Mouse (Mus musculus) midbrain, embryonic 11.5 days (tissue): Measurements from ENCODE around the gene Oas1g. TPM values are rescaled to one million over a fixed set of nuclear protein-coding genes. Genes with fewer than 3 reads are reported as not detected.
"Not testable (repeated sequence)": the region's sequence is repeated elsewhere in the genome, so short reads cannot be mapped to it uniquely, and the experiment has no call there.

Experiments
- ATAC-seq: fragments of 200-750 bp; cut with Nextera tagmentation; 2 replicates; pipeline ENCODE4 v1.8.0; 2017; ENCODE audit warnings: moderate TSS enrichment, moderate library complexity; ENCODE audit not compliant: low FRiP score
- DNase-seq: peaks from one replicate; pipeline ENCODE4 v3.0.0; 2015; ENCODE audit warnings: low spot score; ENCODE audit errors: missing footprints
- H3K27ac ChIP-seq: fragments of 300-500 bp; sonication (generic); 2 replicates; pipeline ENCODE4 v1.5.1; 2014; ENCODE audit warnings: low read depth, low read length
- H3K27me3 ChIP-seq: fragments of 300-500 bp; sonication (generic); 2 replicates; pipeline ENCODE4 v1.6.1; 2014; ENCODE audit warnings: mild to moderate bottlenecking, low read length, moderate library complexity, mixed read lengths; ENCODE audit not compliant: control insufficient read depth, insufficient read depth
- H3K36me3 ChIP-seq: fragments of 300-500 bp; sonication (generic); 2 replicates; pipeline ENCODE4 v1.6.1; 2014; ENCODE audit warnings: mild to moderate bottlenecking, low read length, moderate library complexity, mixed read lengths; ENCODE audit not compliant: control insufficient read depth, insufficient read depth
- H3K4me1 ChIP-seq: fragments of 300-500 bp; sonication (generic); 2 replicates; pipeline ENCODE4 v1.6.1; 2014; ENCODE audit warnings: low read length; ENCODE audit not compliant: control insufficient read depth, insufficient read depth
- H3K4me2 ChIP-seq: fragments of 300-500 bp; sonication (generic); 2 replicates; pipeline ENCODE4 v1.6.1; 2014; ENCODE audit warnings: mild to moderate bottlenecking, moderate library complexity
- H3K4me3 ChIP-seq: fragments of 300-500 bp; sonication (generic); 2 replicates; pipeline ENCODE4 v1.5.1; 2014; ENCODE audit warnings: low read depth, low read length
- H3K9ac ChIP-seq: fragments of 300-500 bp; sonication (generic); 2 replicates; pipeline ENCODE4 v1.6.1; 2014; ENCODE audit warnings: low read length
- H3K9me3 ChIP-seq: fragments of 300-500 bp; sonication (generic); 2 replicates; pipeline ENCODE4 v1.6.1; 2016; ENCODE audit warnings: low read length; ENCODE audit not compliant: control insufficient read depth
- WGBS: fragments of 180-500 bp; shearing (Covaris S2); extraction: QIAGEN DNeasy Blood & Tissue Kit; methylation state at CpG from one replicate; pipeline ENCODE4 v1.1.7; 2014; 5-methylcytosine and 5-hydroxymethylcytosine counted together
- polyA plus RNA-seq: library from polyadenylated mRNA; unstranded; fragments of >200 nt; fragmentation: Nextera tagmentation; extraction: Ambion mirVana; gene quantifications from 2 replicates; pipeline ENCODE4 v1.2.1, GENCODE M21; 2014

The Oas1g gene
- 0.11 TPM in 1 of 2 replicates, not detected in the other for polyA plus RNA-seq

DNA sequence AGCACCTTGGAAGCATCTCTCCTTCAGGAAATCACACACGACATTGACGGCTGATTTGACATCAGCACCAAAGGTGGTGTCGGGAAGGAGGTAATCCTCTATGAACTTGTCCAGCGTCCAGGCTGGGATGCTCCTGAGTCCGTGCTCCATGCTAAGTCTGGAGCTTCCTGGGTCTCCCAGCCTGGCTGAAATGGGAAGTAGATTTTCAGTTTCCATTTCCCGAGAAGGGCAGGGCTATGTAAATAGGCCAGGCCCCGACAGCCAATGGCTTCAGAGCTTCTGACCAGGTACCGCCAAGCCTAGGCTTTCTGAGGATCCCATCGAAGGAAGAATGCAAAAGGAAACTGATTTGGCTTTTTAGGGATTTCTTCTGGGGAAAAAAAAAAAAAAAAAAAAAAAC, at the start of gene Oas1g:
Gene Oas1g (minus strand): TSS at position 201 of the 400 bp plus-strand sequence.
- not testable (repeated sequence) for ATAC-seq, H3K4me3 ChIP-seq, H3K27me3 ChIP-seq, H3K9ac ChIP-seq, H3K4me2 ChIP-seq, H3K36me3 ChIP-seq, H3K9me3 ChIP-seq, H3K27ac ChIP-seq, DNase-seq, H3K4me1 ChIP-seq
- WGBS = 26% methylated on average over 5 of the region's 9 CpGs

DNA sequence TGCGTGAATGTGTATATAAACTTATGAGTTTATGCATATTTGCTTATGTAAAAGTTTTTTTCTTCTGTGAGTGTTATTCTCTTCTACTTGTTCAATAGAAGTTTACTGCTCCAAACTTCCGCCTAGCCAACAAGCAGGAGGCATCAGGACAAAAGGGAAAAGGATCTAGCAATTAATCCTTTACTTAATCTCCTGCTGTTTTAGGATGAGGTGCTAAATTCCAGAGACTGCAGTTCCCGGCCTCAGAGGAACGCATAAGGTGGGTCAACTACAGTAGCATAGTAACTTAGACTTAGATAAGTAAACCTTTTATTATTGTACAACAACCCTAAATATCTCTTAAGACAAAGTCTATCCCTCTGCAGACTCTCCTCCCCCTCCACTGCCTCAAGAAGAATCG, 46.6 kb upstream of the Oas1g start:
- no peak overlapping the region for H3K4me3 ChIP-seq

DNA sequence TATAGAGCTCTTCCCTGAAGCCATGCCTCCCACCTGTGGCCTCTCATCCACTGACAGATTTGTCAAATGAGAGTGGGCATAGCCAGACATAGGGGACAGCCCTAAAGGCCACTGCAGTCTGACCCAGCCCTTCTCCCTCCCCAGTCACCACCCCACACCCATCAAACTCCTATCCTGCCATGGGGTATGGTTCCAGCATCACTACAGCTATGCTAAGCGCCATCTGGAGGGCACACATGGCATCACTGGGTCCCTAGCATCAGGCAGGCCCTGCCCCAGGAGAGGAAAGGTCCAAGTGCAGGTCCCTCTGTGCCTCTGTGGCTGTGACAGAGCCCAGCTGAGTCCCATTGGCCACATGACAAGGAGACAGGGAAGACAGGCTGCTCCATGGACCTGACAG, 39.6 kb upstream of the Oas1g start:
- Histone ChIP-seq H3K27ac (no peak overlapping the region), H3K27me3 (no peaks in the 10 kb centered on the region), H3K4me2 (no peak overlapping the region), H3K4me3 (no peak overlapping the region), H3K36me3 (no peaks in the 10 kb centered on the region), H3K9me3 (no peaks in the 10 kb centered on the region), H3K4me1 (no peaks in the 10 kb centered on the region), H3K9ac (no peak overlapping the region)
- 8% methylated on average over 1 of the region's 1 CpGs for WGBS
- DNase-seq (no peak), ATAC-seq (no peak)

More for the DNA sequence above, 46.6 kb upstream of the Oas1g start:
- Histone ChIP-seq H3K4me2 (no peak overlapping the region), H3K36me3 (no peaks in the 10 kb centered on the region), H3K27ac (no peak overlapping the region), H3K4me1 (no peaks in the 10 kb centered on the region), H3K9me3 (no peaks in the 10 kb centered on the region), H3K27me3 (no peaks in the 10 kb centered on the region), H3K9ac (no peak overlapping the region)
- no peak for DNase-seq
- WGBS = 14% methylated on average over 5 of the region's 5 CpGs
- no peak for ATAC-seq

DNA sequence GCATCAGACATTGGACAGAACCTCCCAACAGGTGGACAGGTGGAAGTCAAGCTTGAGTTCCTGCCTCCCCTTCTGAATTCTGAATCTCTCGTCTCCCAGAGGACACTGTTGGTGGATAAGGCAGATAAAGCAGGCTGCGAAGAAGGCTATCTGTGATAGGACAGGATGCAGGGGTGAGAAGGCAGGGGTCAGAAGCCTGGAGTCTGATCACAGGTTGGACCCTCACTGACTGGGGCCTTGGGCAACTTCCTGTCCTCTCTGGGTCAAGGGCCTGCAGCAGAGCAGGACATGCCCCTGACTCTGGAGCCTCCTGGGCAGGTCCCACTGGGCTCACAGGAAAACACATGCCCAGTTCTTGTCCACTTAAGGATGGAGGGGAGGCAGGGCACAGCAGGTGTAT, 38.9 kb upstream of the Oas1g start:
- not testable (repeated sequence) for H3K4me2 ChIP-seq, H3K27me3 ChIP-seq, H3K36me3 ChIP-seq, DNase-seq, H3K4me3 ChIP-seq, H3K27ac ChIP-seq, H3K9me3 ChIP-seq, H3K4me1 ChIP-seq, H3K9ac ChIP-seq, ATAC-seq
- WGBS = 74% methylated on average over 2 of the region's 2 CpGs

DNA sequence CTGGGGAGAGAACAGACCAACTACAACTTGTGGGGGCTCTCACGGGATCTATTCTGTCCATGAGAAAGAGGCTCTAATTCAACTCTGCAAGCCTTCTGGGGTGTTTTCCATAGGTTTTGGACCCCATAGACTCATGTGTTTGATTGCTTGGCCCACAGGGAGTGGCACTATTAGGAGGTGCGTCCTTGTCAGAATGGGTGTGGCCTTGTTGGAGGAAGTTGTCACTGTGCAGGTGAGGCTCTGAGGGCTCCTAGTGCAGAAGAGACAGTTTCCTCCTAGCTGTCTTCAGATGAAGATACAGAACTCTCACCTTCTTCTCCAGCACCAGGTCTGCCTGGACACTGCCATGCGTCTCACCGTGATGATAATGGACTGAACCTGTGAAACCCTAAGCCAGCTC, 37.1 kb upstream of the Oas1g start:
- not testable (repeated sequence) for H3K4me1 ChIP-seq, ATAC-seq, H3K36me3 ChIP-seq, H3K9me3 ChIP-seq, H3K4me2 ChIP-seq, H3K4me3 ChIP-seq, DNase-seq, H3K27ac ChIP-seq, H3K9ac ChIP-seq, H3K27me3 ChIP-seq
- WGBS = 84% methylated on average over 4 of the region's 4 CpGs

DNA sequence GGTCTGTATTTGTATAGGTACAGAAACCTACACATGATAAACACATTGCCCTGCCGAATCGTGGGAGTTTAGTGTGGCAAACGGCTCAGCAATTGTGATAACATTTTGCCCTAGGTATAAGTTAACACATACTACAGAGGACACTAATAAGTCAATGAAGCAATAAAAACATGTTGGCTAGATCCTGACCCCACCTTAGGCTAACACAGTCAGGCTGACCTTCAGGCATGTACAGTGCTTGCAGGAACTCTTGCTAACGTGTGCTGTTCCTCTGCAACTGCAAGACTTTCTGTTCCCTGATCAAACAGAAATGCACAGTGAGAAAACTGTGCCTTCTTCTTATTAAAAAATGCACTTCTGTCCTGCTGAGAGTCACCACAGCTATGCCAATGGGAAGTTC, 36.6 kb upstream of the Oas1g start:
- ATAC-seq (no peak), DNase-seq (no peak)
- 87% methylated on average over 4 of the region's 4 CpGs for WGBS
- Histone ChIP-seq H3K4me2 (no peak overlapping the region), H3K9me3 (no peaks in the 10 kb centered on the region), H3K27me3 (no peaks in the 10 kb centered on the region), H3K4me1 (no peaks in the 10 kb centered on the region), H3K27ac (no peak overlapping the region), H3K4me3 (no peak overlapping the region), H3K36me3 (no peaks in the 10 kb centered on the region), H3K9ac (no peak overlapping the region)

DNA sequence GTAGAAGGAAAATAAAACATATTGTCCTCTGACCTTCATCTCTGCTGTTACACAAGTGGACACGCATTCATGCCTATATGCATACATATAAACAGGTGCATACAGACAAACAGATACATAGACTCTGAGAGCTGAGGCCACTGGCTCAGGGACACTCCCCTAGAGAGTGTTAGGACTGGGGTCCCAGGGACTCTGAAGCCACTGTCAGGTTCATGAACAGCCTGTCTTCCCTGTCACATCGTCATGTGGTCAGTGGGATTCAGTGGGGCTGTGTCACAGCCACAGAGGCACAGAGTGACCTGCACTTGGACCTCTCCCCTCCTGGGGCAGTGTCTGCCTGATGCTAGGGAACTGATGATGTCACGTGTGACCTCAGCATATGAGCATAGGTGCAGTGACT, 32.9 kb upstream of the Oas1g start:
- Histone ChIP-seq H3K36me3 (no peaks in the 10 kb centered on the region), H3K4me1 (no peaks in the 10 kb centered on the region), H3K4me2 (no peak overlapping the region), H3K9ac (no peak overlapping the region), H3K27me3 (no peaks in the 10 kb centered on the region), H3K4me3 (no peak overlapping the region), H3K9me3 (no peaks in the 10 kb centered on the region), H3K27ac (no peak overlapping the region)
- ATAC-seq (no peak), DNase-seq (no peak)
- WGBS = 79% methylated on average over 3 of the region's 3 CpGs

DNA sequence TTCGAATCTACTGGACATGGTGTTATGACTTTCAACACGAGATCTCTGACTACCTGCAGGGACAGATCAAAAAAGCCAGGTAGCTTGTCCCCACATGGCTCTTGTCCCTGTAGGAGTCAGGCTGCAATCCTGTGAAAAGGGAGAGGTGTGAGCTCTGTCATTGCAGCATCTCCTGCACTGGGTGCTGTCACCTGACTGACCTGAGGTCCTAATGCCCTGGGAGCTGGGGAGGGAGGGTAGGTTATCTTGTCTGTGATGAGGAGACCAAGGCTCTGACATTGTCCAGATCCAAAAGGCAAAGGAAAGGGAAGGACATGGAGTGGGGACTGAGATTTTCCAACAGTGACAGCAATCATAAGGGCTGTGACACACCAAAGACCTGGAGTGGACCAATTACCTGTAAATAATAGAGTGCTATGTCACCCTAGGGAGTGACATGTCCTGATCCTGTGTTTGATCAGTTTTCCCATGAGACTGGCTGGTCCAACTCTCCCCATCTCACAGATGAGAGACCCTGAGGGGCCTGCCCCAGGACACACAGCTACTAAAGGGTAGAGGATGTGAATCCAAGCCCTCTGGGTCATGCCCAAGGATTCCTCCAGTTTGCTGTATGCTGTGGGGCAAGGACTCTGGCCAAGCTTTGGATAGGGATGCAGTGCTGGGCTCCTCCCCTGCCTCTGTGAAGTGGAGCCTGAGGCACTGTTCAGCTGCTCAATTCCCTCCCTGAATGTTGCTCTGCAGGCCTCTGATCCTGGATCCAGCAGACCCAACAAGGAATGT, 31.9 kb upstream of the Oas1g start:
- not testable (repeated sequence) for H3K27ac ChIP-seq, H3K4me3 ChIP-seq, H3K9me3 ChIP-seq, DNase-seq, H3K36me3 ChIP-seq, H3K9ac ChIP-seq, ATAC-seq, H3K27me3 ChIP-seq, H3K4me2 ChIP-seq, H3K4me1 ChIP-seq
- 73% methylated on average over 2 of the region's 2 CpGs for WGBS

DNA sequence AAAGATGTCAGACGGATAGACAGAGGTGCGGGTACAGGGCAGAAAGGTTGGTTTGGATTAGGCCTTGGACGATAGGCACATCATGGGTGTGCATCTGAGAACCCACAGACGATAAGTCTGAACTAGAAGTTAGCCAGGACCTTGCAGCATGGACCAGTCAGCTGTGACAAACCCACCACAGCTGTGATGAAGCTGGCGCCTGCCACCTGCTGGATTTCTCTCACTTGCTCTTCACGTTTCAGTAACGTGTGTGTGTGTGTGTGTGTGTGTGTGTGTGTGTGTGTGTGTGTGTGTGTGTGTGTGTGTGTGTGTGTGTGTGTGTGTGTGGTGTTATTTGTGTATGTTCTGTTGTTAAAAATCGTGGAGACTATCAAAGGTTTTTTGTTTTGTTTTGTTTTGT, 26.8 kb upstream of the Oas1g start, which contains the start of gene Oas1d:
Gene Oas1d (plus strand): TSS at position 333 of the 400 bp plus-strand sequence.
- not testable (repeated sequence) for DNase-seq, H3K4me1 ChIP-seq, H3K27me3 ChIP-seq, H3K27ac ChIP-seq, H3K9me3 ChIP-seq, H3K9ac ChIP-seq, H3K4me2 ChIP-seq, H3K4me3 ChIP-seq, H3K36me3 ChIP-seq, ATAC-seq
- 51% methylated on average over 8 of the region's 8 CpGs for WGBS
